Mouse (Mus musculus) testis, postnatal 10 days (tissue): ENCODE data around the gene Tmem52.

Experiments
- DNase-seq: peaks from one replicate; pipeline ENCODE4 v3.0.0; 2021; ENCODE audit warnings: low spot score

Tmem52 gene

DNA sequence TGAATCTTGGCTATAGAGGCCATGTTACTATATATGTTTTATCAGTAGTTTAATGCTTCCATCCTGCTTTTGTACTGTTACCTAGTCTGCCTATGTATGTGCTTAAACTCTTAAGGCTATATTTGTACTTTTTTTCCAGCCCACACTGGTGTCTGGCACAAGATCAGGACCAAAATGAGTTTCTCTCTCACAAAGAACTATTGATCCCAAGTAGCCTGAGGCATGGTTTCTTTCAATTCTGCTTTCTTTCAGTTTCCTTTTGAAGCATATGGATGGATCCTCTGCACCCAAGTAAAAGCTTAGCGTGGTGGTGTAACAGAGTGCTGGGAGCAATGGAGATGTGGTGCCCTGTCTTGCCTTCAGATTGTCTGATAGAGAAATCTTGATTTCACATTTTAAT, 42.1 kb downstream of the Tmem52 start:
- no peak for DNase-seq

DNA sequence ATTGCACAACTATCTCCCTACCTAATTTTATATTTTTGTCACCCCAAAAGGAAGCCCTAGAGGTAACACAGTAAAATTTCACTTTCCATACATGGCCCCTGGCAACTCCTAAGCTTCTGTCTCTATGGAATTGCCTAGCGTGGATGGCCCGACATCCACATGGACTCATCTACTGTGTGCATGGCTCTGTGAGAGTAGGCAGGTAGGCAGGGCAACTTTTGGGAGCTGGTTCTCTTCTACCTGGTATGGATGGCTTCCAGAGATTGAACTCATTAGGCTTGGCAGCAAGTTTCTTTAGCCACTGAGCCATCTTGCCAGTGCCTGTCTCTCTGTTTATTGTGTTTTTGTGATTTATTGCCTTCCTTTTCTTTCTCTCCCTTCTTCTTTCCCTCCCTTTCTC, 45.9 kb downstream of the Tmem52 start:
- no peak for DNase-seq

- no peak for DNase-seq
These were observed 49.1 kb downstream of the Tmem52 start for GRCm38 (mm10) chr4:155517948-155518517.
